Mouse (Mus musculus): ENCODE data around the gene Scgb1c1. TPM values are rescaled to one million over a fixed set of nuclear protein-coding genes. Genes with fewer than 3 reads are reported as not detected.

Gene Scgb1c1
- total RNA-seq, 1 experiment, result not detected

- Histone ChIP-seq H3K36me3 (ENCODE audit: control insufficient read depth, insufficient read depth, low read length, poor library complexity, severe bottlenecking) (peaks cover 56% of the 10 kb centered on the region), H3K4me1 (ENCODE audit: control insufficient read depth in 2 of 2, insufficient read depth in 2 of 2, low read length in 2 of 2, poor library complexity in 1 of 2) (peaks cover 6 to 20% of the 10 kb centered on the region in 2 experiments; a peak in 2 of 4 replicates), H3K27ac (ENCODE audit: insufficient read depth, low read depth, low read length, poor library complexity, severe bottlenecking) (no peak overlapping the region), H3K9ac (ENCODE audit: insufficient read depth, low read depth, low read length, poor library complexity, severe bottlenecking) (no peak overlapping the region), H3K9me3 (ENCODE audit: control insufficient read depth, insufficient read depth, low read depth, low read length) (no peaks in the 10 kb centered on the region), H3K4me3 (ENCODE audit: insufficient read depth in 1 of 2, low read depth in 1 of 2, low read length in 2 of 2, poor library complexity in 1 of 2, severe bottlenecking in 1 of 2) (peak overlapping the region in 1 of 2 experiments; percentile 83; a peak in 2 of 4 replicates)
- in situ Hi-C loops (cut with MboI; ENCODE audit: low sequenced_read_pairs in 2 of 2, unreplicated experiment in 2 of 2), result no loop called here
- DNase-seq (ENCODE audit: low read depth, low spot score), result no peak
- TF ChIP-seq MAFK (IDR thresholded peaks at IDR 0.05; ENCODE audit: insufficient read depth, low read depth, low read length) (no peak), HCFC1 (IDR thresholded peaks at IDR 0.05; ENCODE audit: borderline replicate concordance, insufficient read depth, low read length) (no peak), CHD2 (IDR thresholded peaks at IDR 0.05; ENCODE audit: low read depth, low read length) (no peak), ZNF384 (IDR thresholded peaks at IDR 0.05; ENCODE audit: low read depth, low read length) (no peak), ZC3H11A (IDR thresholded peaks at IDR 0.05; ENCODE audit: borderline replicate concordance, low read depth, low read length) (no peak)
Observed at GRCm38 (mm10) chr7:140858746-140859145, 13.4 kb downstream of the Scgb1c1 start.

GRCm38 (mm10) chr7:140859997-140860396, 14.7 kb downstream of the Scgb1c1 start:
- peaks cover 55% of the 10 kb centered on the region for H3K36me3 ChIP-seq (ENCODE audit: control insufficient read depth, insufficient read depth, low read length, poor library complexity, severe bottlenecking)
- no peak for DNase-seq (ENCODE audit: low read depth, low spot score)

GRCm38 (mm10) chr7:140860728-140861127, 15.4 kb downstream of the Scgb1c1 start:
- no peak for TF ChIP-seq CHD2 (IDR thresholded peaks at IDR 0.05; ENCODE audit: low read depth, low read length)
- no peak for TF ChIP-seq HCFC1 (IDR thresholded peaks at IDR 0.05; ENCODE audit: borderline replicate concordance, insufficient read depth, low read length)
- no peak for TF ChIP-seq ZC3H11A (IDR thresholded peaks at IDR 0.05; ENCODE audit: borderline replicate concordance, low read depth, low read length)
- no peak for TF ChIP-seq MAFK (IDR thresholded peaks at IDR 0.05; ENCODE audit: insufficient read depth, low read depth, low read length)
- TF ChIP-seq ZNF384 (IDR thresholded peaks at IDR 0.05; ENCODE audit: low read depth, low read length), result no peak
- no peak for DNase-seq (ENCODE audit: low read depth, low spot score)
- in situ Hi-C loops (cut with MboI; ENCODE audit: low sequenced_read_pairs in 2 of 2, unreplicated experiment in 2 of 2), result no loop called here
- peaks cover 56% of the 10 kb centered on the region for H3K36me3 ChIP-seq (ENCODE audit: control insufficient read depth, insufficient read depth, low read length, poor library complexity, severe bottlenecking)
- H3K4me3 ChIP-seq (ENCODE audit: insufficient read depth in 1 of 2, low read depth in 1 of 2, low read length in 2 of 2, poor library complexity in 1 of 2, severe bottlenecking in 1 of 2), result no peak overlapping the region
- peaks cover 3 to 13% of the 10 kb centered on the region in 2 experiments; a peak in 2 of 4 replicates for H3K4me1 ChIP-seq (ENCODE audit: control insufficient read depth in 2 of 2, insufficient read depth in 2 of 2, low read length in 2 of 2, poor library complexity in 1 of 2)
- no peak overlapping the region for H3K9ac ChIP-seq (ENCODE audit: insufficient read depth, low read depth, low read length, poor library complexity, severe bottlenecking)
- H3K9me3 ChIP-seq (ENCODE audit: control insufficient read depth, insufficient read depth, low read depth, low read length), result no peaks in the 10 kb centered on the region
- no peak overlapping the region for H3K27ac ChIP-seq (ENCODE audit: insufficient read depth, low read depth, low read length, poor library complexity, severe bottlenecking)

More at GRCm38 (mm10) chr7:140859997-140860396, 14.7 kb downstream of the Scgb1c1 start:
- in situ Hi-C loops (cut with MboI; ENCODE audit: low sequenced_read_pairs in 2 of 2, unreplicated experiment in 2 of 2), result no loop called here
- no peaks in the 10 kb centered on the region for H3K9me3 ChIP-seq (ENCODE audit: control insufficient read depth, insufficient read depth, low read depth, low read length)
- TF ChIP-seq CHD2 (IDR thresholded peaks at IDR 0.05; ENCODE audit: low read depth, low read length), result no peak
- no peak for TF ChIP-seq HCFC1 (IDR thresholded peaks at IDR 0.05; ENCODE audit: borderline replicate concordance, insufficient read depth, low read length)
- no peak for TF ChIP-seq ZC3H11A (IDR thresholded peaks at IDR 0.05; ENCODE audit: borderline replicate concordance, low read depth, low read length)
- TF ChIP-seq ZNF384 (IDR thresholded peaks at IDR 0.05; ENCODE audit: low read depth, low read length), result no peak
- TF ChIP-seq MAFK (IDR thresholded peaks at IDR 0.05; ENCODE audit: insufficient read depth, low read depth, low read length), result no peak
- H3K27ac ChIP-seq (ENCODE audit: insufficient read depth, low read depth, low read length, poor library complexity, severe bottlenecking), result no peak overlapping the region
- peaks cover 5 to 15% of the 10 kb centered on the region in 2 experiments; a peak in 2 of 4 replicates for H3K4me1 ChIP-seq (ENCODE audit: control insufficient read depth in 2 of 2, insufficient read depth in 2 of 2, low read length in 2 of 2, poor library complexity in 1 of 2)
- no peak overlapping the region for H3K9ac ChIP-seq (ENCODE audit: insufficient read depth, low read depth, low read length, poor library complexity, severe bottlenecking)
- H3K4me3 ChIP-seq (ENCODE audit: insufficient read depth in 1 of 2, low read depth in 1 of 2, low read length in 2 of 2, poor library complexity in 1 of 2, severe bottlenecking in 1 of 2), result no peak overlapping the region

- no peak overlapping the region for H3K9ac ChIP-seq (ENCODE audit: insufficient read depth, low read depth, low read length, poor library complexity, severe bottlenecking)
- H3K36me3 ChIP-seq (ENCODE audit: control insufficient read depth, insufficient read depth, low read length, poor library complexity, severe bottlenecking), result peaks cover 51% of the 10 kb centered on the region
- no peaks in the 10 kb centered on the region for H3K4me1 ChIP-seq (ENCODE audit: control insufficient read depth in 2 of 2, insufficient read depth in 2 of 2, low read length in 2 of 2, poor library complexity in 1 of 2)
- no peaks in the 10 kb centered on the region for H3K9me3 ChIP-seq (ENCODE audit: control insufficient read depth, insufficient read depth, low read depth, low read length)
- in situ Hi-C loops (cut with MboI; ENCODE audit: low sequenced_read_pairs in 2 of 2, unreplicated experiment in 2 of 2), result no loop called here
- TF ChIP-seq HCFC1 (IDR thresholded peaks at IDR 0.05; ENCODE audit: borderline replicate concordance, insufficient read depth, low read length) (no peak), CHD2 (IDR thresholded peaks at IDR 0.05; ENCODE audit: low read depth, low read length) (no peak), MAFK (IDR thresholded peaks at IDR 0.05; ENCODE audit: insufficient read depth, low read depth, low read length) (no peak), ZNF384 (IDR thresholded peaks at IDR 0.05; ENCODE audit: low read depth, low read length) (no peak)
- H3K27ac ChIP-seq (ENCODE audit: insufficient read depth, low read depth, low read length, poor library complexity, severe bottlenecking), result no peak overlapping the region
- no peak for DNase-seq (ENCODE audit: low read depth, low spot score)
- H3K4me3 ChIP-seq (ENCODE audit: insufficient read depth in 1 of 2, low read depth in 1 of 2, low read length in 2 of 2, poor library complexity in 1 of 2, severe bottlenecking in 1 of 2), result no peak overlapping the region
Observed at GRCm38 (mm10) chr7:140864761-140865160, 19.4 kb downstream of the Scgb1c1 start.

GRCm38 (mm10) chr7:140874224-140874623, 28.9 kb downstream of the Scgb1c1 start:
- Histone ChIP-seq H3K36me3 (ENCODE audit: control insufficient read depth, insufficient read depth, low read length, poor library complexity, severe bottlenecking) (peaks cover 34% of the 10 kb centered on the region), H3K4me3 (ENCODE audit: insufficient read depth in 1 of 2, low read depth in 1 of 2, low read length in 2 of 2, poor library complexity in 1 of 2, severe bottlenecking in 1 of 2) (no peak overlapping the region), H3K27ac (ENCODE audit: insufficient read depth, low read depth, low read length, poor library complexity, severe bottlenecking) (no peak overlapping the region), H3K4me1 (ENCODE audit: control insufficient read depth in 2 of 2, insufficient read depth in 2 of 2, low read length in 2 of 2, poor library complexity in 1 of 2) (no peaks in the 10 kb centered on the region), H3K9ac (ENCODE audit: insufficient read depth, low read depth, low read length, poor library complexity, severe bottlenecking) (no peak overlapping the region), H3K9me3 (ENCODE audit: control insufficient read depth, insufficient read depth, low read depth, low read length) (no peaks in the 10 kb centered on the region)
- TF ChIP-seq ZNF384 (IDR thresholded peaks at IDR 0.05; ENCODE audit: low read depth, low read length), result no peak
- TF ChIP-seq ZC3H11A (IDR thresholded peaks at IDR 0.05; ENCODE audit: borderline replicate concordance, low read depth, low read length), result no peak
- TF ChIP-seq HCFC1 (IDR thresholded peaks at IDR 0.05; ENCODE audit: borderline replicate concordance, insufficient read depth, low read length), result no peak
- no peak for TF ChIP-seq CHD2 (IDR thresholded peaks at IDR 0.05; ENCODE audit: low read depth, low read length)
- TF ChIP-seq MAFK (IDR thresholded peaks at IDR 0.05; ENCODE audit: insufficient read depth, low read depth, low read length), result no peak
- in situ Hi-C loops (cut with MboI; ENCODE audit: low sequenced_read_pairs in 2 of 2, unreplicated experiment in 2 of 2), result no loop called here
- no peak for DNase-seq (ENCODE audit: low read depth, low spot score)

Measured in ES-E14 (cell line).